Mouse (Mus musculus) T-helper 2 cell (primary cell): ENCODE data around the gene Mettl2.

Experiments used
- in situ Hi-C: fragments of 300-600 bp; cut with MboI, MseI; formaldehyde crosslinking; loops from one replicate; pipeline ENCODE4 v1.15.1; 2025; ENCODE audit warnings: high pct_unique_total_duplicates

Mettl2 gene

DNA sequence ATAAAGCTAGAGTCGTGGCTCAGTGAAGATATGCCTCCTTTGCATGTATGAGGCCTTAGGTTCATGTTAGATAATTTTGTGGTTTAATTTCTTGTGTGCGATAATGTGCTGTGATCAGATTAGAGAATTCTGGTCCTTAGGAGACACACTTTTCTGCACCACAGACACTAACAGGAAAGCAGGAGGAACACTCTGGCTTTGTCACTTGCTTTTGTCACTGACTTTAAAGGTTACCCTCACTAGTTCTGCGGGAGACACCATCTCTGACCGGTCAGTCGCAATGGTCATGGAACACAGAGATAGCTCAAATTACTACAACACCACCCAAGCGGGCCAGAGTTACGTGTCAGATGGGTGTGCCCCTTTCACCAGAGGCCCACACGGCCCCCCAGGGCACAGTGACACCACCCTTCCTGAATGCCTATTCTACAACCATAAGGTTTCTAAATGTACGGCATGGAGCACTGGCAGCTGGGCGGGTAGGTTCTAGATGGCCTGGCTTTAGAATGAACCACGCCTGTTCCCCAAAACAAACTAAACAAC is 26.2 kb downstream of the Mettl2 start:
- in situ Hi-C loops: no loop called here

DNA sequence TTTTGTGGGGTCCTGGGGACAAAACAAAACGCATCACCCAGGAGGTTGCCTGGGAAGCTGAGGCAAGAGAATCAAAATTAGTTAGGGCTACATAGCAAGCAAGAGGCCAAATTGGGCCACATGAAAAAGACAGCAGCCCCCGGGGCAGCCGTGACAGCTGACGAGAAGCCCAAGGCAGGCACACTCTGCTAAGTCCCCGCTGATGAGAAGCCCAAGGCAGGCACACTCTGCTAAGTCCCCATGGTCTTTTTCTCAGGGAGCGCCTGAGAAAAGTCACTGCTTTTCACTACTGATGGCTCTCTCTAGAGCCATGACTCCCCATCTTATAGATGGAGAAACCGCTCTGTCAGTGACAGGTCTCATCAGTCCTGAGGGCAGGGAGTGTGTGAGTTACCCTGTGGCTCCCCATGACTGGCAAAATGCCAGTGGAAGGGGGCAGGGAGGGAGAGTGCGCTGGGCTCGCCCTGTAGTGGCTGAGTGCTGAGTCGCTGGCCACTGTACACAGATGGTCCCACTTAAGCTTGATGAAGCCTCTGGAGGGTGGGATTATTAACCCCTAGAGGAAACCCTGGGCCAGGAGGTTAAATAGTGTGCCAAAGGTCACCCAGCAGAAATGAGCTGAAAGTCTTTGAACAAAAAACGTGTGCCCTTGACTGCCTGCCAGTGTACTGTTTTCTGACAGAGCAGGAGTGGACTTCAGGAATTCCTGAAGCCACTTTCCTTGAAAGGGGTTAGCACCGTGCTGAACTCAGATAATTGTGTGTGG is 27.0 kb downstream of the Mettl2 start:
- in situ Hi-C loops: no loop called here

DNA sequence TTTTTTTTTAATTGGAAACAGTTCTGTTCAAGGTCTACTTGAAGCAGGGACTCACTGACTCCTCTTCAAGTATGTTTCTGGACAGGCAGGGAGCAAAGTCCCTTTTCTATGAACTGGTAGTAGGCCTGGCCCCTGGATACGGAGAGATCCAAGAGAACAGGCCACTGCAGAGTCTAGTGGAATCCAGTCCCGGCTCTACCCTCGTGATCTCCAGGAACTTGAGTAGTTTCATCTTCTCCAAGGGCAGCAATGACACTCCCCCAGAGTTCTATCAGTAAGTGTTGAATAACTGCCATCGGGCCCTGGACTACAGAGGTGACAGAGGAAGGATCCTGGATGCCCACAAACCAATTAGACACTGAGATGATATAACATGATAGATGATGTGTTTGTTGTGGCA is 29.7 kb downstream of the Mettl2 start:
- in situ Hi-C loops: no loop called here

DNA sequence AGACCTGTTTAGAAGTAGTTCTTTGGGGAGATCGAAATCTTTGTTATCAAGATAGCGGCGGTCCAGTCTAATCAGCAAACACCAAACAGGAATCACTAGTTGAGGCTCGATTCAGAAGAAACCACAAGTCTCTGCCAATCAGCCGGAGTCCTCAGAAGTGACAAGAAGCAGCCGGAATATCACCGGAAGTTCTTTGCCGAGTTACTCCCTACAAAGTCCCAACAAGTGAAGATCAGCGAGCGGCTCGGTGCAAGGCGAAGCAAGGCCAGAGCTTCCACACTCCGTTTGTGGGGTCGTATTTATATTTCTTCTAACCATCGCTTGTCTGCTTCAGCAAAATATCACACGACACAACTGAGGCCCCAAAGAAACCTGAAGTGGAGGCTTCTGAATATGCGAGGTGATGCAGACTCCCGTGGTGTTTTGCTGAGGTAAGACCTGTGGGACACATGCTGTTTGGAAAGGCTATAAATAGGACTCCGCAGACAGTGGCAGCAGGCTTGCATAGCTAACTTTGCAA is 30.6 kb downstream of the Mettl2 start:
- in situ Hi-C loops: no loop called here

DNA sequence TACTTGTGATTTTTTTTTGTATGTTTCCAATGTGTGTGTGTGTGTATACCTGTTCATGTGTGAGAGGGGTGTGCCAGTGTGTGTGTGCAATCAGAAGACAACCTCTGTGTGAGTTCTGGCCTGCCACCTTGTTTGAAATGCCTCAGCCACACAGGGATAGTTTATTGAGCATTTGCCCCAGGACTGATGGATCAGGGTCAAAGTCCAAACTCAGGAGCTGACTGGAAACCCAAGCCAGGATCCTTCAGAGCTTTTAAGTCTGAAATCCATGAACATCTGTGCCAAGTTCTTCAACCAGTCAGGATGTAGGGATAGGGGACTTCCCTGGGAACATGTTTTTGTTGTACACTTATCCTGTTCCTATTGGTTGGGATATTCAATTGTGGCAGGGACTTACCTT is 31.8 kb downstream of the Mettl2 start:
- in situ Hi-C loops: no loop called here

DNA sequence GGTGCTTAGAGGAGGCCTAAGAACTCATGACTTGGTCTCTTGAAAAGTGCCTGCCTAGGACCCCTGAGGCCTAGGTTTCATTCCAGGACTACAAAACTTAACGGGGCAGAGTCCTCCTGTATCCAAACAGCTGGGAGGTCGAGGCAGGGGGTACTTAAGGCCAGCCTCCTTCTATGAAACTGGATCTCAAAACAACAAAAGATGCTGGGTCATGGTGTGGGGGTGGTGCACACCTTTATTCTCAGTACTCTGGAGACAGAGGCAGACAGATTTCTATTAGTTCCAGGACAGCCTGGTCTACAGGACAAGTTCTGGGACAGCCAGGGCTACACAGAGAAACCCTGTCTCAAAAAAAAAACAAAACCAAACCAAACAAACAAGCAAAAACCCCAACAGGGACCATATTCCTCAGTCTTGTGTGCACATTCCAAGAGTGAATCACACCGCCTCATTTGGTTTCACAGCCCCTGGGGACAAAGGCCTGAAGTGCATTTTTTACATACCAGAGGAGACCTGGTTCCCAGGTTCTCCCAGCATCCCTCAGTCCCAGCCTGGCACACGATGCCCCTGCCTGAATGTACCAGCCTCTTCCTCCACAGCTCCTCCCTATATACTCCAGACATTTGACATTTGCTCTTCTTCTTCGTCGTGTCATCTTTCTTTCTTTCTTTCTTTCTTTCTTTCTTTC is 33.6 kb downstream of the Mettl2 start:
- in situ Hi-C loops: no loop called here

DNA sequence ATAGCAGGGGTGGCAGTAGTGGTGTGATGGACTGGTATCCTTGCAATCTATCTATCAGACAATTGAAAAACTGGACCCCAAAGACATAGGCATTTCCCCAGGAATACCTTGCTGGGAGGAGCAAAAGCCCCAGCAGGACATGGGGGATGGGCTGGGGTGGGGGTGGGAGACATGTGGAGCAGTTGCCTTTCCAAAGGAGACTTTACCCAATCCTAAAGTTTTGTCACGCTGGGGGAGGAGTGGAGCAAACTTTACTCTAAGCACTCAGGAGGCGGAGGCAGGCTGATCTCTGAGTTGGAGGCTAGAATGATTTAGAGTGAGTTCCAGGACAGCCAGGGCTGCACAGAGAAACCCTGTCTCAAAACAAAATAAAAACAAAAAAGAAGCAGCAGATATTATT is 35.2 kb downstream of the Mettl2 start:
- in situ Hi-C loops: no loop called here

DNA sequence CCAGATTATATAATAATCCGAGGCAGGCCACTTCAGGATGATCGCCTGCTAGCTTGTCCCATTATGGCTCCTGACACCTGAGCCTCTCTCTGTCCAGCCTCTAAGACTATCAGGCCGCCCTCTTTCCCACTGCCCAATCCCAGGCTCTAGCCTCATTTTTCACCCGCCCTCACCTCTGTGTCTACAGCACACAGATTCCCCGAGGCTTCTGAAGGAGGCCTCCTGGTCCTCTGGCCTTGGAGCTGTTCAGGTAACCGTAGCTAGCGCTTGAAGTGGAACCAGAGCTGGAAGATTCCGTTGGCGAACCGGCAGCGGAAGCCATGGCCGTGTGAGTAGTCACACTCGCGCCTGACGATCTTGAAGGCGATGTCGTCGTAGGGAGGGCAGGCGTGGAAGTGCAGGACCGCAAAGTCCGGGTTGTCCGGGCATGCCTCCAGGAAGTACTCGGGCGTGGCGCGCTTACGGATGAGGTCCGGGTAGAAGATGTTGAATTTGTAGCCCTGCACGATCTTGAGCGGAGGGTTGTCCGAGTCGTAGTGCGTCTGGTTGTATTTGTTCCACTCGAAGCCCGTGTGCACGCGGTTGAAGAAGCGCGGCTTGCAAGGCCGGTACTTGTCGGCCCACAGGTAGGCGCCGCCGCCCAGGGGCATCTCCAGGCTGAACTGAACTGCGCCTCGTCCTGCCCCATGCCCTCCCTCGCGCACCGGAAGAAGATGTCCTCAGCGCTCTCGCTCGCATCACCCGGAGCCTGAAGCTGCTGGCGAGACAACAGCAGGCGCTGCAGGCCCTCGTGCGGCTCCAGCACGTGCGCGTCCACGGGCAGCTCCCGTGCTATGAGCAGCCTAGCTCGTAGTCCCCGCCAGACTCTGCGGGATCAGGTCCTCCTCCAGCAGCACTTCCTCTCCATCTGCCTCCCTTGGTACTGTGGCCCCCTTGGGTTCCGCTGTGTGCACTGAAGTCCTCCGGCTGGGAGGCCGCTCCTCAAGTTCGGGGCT is 38.6 kb downstream of the Mettl2 start:
- in situ Hi-C loops: no loop called here

DNA sequence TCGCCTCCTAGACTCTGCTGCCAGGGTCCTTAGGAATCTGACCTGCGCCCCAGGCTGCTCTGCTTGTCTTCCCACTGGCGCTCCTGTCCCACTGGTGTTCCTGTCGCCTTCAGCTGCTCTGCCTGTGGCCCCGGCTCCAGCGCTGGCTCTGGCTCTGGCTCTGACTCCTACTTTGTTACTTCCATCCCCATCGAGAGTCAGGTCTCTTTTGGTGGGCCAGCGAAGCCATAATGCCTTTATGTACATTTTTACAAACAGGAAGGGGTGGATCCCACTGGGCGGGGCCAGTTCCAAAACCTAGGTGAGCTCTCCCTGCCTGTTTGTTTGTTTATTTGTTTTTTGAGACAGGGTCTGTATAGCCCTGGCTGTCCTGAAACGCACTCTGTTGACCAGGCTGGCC is 40.6 kb downstream of the Mettl2 start:
- in situ Hi-C loops: no loop called here

DNA sequence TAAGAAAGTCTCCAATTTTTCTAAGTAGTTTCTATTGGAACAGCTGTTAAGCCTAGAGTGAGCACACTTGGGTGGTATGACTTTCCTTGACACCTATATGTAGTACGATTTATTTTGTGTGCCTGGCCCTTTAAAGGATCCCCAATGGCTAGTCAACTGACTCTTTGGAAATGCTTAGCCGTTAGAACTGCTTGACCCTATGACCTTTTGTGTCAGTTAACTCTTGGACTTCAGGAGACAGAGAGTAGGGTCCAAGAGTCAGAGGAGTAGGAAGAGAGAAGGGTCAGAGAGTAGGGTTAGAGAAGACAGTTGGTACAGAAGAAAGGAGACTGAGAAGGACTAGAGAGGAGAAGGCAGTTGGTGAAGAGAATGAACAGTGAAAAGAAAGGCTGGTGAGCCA is 52.3 kb downstream of the Mettl2 start, which contains the start of gene Tlk2:
Gene Tlk2, plus strand, starts transcription at position 292 of the 400 bp plus-strand sequence.
- in situ Hi-C loops: no loop called here

DNA sequence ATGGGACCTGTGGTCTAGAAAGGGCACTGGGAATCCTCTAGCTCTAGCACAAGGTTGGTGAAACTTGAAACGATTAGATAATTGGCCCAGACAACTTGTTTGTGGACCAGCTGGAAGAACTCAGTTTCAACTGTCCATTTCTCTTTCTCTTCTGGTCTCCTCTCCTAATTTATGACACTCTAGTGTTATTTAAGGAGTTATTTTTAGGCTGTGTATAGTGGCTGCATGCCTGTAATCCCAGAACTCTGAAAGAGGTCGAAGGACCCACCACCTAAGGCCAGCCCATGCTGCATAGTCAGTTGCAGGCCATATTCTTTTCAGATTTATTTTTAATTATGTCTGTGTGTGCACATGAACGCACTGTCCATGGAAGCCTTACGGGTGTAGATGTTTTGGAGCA is 53.3 kb downstream of the Mettl2 start:
- in situ Hi-C loops: no loop called here

DNA sequence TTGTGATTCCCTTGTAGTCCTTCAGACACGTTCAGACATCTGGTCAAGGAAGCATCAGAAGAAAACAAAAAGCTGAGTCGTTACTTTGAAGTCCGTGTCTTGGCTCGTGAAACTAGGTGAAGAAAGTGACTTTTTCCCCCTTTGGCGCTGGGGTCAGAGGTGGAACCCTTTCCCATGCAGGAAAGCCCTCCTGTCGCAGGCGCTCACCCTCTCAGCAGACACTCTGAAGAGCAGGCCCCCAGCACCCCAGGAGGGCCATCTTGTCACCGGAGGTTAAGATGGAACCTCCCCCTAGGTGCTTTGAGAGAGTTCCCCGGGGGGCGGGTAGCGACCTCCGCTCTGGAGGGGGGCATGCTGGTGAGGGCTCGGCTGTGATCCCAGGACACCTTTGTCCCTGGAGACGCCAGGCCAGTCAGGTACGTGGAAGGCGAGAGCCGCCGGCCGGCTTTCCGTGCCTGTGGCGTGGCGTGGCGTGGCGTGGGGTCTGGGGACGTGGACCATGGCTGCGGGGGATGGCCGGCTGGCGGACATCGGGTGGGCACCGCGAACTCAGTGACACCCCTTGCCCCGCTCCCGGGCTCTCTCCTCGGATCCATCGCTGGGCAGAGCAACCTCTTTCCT is 54.4 kb downstream of the Mettl2 start:
- in situ Hi-C loops: no loop called here

DNA sequence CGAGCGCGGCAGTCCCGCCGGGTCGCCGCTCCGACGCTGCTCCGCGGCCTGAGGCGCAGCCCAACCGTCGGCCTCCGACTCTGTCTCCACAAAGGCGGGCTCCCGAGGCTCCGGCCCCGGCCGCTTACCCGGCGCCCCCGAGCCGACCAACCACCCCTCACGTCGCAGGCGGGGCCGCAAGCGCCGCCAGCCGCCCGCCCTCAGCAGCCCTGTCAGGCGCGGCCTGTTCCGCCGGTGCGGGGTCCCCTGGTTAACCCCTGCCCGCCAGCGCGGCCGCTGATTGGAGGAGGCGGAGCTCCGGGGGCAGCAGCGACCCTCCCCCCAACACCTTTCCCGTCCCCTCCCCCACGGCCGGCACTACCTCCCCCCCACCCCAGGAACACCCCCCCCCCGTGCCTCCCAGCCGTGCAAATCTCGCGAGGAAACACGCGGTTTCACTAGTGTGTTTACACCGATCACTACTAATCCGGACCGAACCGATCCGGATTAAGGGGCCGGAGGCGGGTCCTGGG is 55.0 kb downstream of the Mettl2 start:
- in situ Hi-C loops: no loop called here

DNA sequence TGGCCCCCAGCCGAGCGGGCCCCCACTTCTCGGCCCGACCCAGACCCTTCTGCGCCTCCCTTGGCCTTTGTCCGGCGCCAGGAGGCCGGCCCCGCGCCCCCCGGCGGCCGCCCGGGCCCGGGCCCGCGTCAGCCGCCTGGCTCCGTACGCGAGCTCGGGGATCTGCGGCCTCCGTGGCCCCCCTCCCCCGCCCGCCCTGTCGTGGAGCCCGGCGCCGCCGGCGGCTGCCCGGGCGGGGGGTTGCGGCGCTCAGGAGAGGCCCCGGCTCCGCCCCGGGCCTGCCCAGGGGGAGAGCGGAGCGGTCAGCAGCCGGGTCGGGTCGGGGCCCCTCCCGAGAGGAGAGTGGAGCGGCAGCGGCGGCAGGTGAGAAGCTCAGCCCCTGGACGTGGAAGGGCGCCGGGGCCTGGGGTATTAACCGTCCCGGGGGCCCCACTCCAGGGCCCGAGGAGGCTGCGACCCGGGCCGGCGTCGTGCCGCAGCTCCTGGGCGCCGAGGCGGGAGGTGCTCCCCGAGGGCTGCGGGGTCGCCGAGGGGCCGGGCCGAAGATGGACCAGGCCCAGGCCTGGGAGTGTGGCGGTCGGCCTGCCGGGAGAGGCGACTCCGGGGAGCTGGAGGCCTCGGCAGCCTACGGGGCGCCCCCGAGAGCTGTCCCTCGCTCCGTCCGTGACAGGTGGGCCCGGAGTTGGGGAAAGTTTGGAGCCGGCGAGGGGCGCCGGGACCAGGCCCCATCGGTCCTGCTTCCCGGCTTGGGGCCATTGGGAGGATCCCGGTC is 55.6 kb downstream of the Mettl2 start:
- in situ Hi-C loops: no loop called here

DNA sequence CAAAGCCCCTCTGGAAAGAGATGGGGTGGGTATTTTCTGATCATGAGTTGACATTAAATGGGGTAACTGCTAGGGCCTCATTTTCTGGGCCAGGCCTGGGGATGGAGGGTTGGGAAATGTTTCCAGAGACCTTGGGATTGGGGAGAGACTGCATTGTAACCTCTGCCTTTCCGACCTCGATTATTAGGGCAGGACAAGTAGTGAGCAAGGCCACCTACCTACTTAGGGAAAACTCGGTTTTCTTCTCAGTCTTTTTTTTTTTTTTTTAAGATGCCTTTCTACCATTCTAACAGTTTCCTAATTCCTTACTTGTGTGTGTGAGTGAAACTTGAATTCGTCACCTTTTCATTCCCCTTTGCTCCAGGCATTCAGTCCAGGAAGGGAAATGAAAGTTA is 56.2 kb downstream of the Mettl2 start:
- in situ Hi-C loops: no loop called here

DNA sequence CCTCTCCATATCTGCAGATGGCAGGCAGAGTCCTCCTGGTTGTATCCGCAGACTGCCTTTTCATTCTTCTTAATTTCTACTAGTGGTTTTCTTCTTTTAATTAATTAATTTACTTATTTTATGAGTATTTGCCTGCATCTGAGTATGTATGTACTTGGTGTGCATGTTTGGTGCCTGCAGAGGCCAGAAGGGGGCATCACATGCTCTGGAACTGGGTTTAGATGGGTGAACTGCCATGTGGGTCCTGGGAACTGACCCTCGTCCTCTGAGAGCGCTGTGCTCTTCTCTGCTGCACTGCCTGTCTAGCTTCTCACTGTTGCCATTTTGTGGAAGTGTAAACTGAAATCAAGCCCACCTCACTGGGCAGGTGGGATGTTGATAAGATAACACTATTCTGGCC is 58.5 kb downstream of the Mettl2 start:
- in situ Hi-C loops: no loop called here
